Comparison of ENCODE assay signal across 30 mouse cellular contexts in the genomic region with DNA sequence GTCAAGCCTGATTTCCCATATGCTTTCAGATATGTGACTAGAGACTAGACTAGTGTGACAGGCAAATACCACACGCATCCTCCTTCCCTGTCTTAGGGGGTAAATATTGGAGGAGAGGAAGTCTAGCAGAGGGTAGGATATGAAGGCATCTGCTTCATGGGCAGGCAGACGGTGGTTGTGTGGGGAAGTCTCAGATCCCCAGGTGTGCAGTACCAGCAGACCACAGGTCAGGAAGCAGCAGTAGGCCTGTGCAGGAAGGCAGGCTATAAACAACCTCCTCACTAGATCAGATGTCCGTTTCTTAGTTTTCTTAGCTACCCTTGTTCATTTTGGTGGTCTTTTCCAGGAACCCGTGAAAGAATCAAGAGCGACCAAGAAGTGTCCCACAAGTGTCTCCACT. TPM values are rescaled to one million over a fixed set of nuclear protein-coding genes. Genes with fewer than 3 reads are reported as not detected.
"Had no signal": no experiment of that assay in that cellular context is flagged by ENCODE, and none has a peak within 500 bp of the region (broad histone marks: within the 10 kb centered on the region; RNA-seq: fewer than 3 reads in every experiment).

No protein-coding gene starts in this region.

- H3K9me3 ChIP-seq: limb, embryonic 12.5 days; limb, embryonic 15.5 days; midbrain, embryonic 13.5 days; neural tube, embryonic 13.5 days had no signal

- H3K27ac ChIP-seq: kidney, postnatal 0 days; left cerebral cortex, adult 2 months; limb, embryonic 12.5 days; limb, embryonic 15.5 days; liver, embryonic 14.5 days; macrophage; midbrain, embryonic 13.5 days; neural tube, embryonic 13.5 days had no signal

- DNase-seq: kidney, adult 2 months; kidney, postnatal 36 days; layer of hippocampus, postnatal 36 days; left cerebral cortex, postnatal 4 days; liver, postnatal 0 days; lung, embryonic 14.5 days; retina, postnatal 1 day; right cerebral cortex, postnatal 25 days; spleen, adult 18-20 months had no signal

- ATAC-seq: intestine, embryonic 16.5 days; liver, postnatal 0 days; lung, postnatal 0 days; midbrain, embryonic 13.5 days; midbrain, embryonic 16.5 days had no signal

- H3K4me1 ChIP-seq: limb, embryonic 12.5 days; limb, embryonic 15.5 days; midbrain, embryonic 13.5 days; neural tube, embryonic 13.5 days had no signal

- H3K27me3 ChIP-seq: limb, embryonic 12.5 days; limb, embryonic 15.5 days; midbrain, embryonic 13.5 days; neural tube, embryonic 13.5 days had no signal

- H3K36me3 ChIP-seq: limb, embryonic 12.5 days; limb, embryonic 15.5 days; midbrain, embryonic 13.5 days; neural tube, embryonic 13.5 days had no signal

- H3K4me3 ChIP-seq: left cerebral cortex, adult 2 months; limb, embryonic 12.5 days; limb, embryonic 15.5 days; midbrain, embryonic 13.5 days; myocyte; neural tube, embryonic 13.5 days had no signal

- H3K4me2 ChIP-seq: limb, embryonic 12.5 days; limb, embryonic 15.5 days; liver, embryonic 11.5 days; lung, embryonic 14.5 days; midbrain, embryonic 13.5 days; neural tube, embryonic 13.5 days had no signal

- H3K9ac ChIP-seq: limb, embryonic 12.5 days; limb, embryonic 15.5 days; liver, embryonic 14.5 days; liver, postnatal 0 days; lung, embryonic 14.5 days; midbrain, embryonic 13.5 days; neural tube, embryonic 13.5 days had no signal

RNA-seq across cellular contexts. Expression of gene Gm595, which starts 7.1 kb away (rescaled TPM):
- total RNA-seq: layer of hippocampus, adult 8-10 months; layer of hippocampus, postnatal 10 days; layer of hippocampus, postnatal 36 days; left cerebral cortex, adult 2 months; left cerebral cortex, postnatal 10 days; left cerebral cortex, postnatal 4 days; monocyte, adult 5-6 weeks; neutrophil, adult 5-6 weeks had no signal
- polyA plus RNA-seq: intestine, embryonic 16.5 days; kidney, adult 2 months; kidney, embryonic 14.5 days; kidney, postnatal 0 days; limb, embryonic 12.5 days; limb, embryonic 15.5 days; lung, embryonic 14.5 days; lung, postnatal 0 days; macrophage; midbrain, embryonic 13.5 days; midbrain, embryonic 16.5 days; myocyte; neural tube, embryonic 13.5 days; stomach, embryonic 16.5 days; urinary bladder, adult 2 months had no signal
